Mouse (Mus musculus): Measurements from ENCODE around the gene Cerkl. TPM values are rescaled to one million over a fixed set of nuclear protein-coding genes. Genes with fewer than 3 reads are reported as not detected.

Gene Cerkl
- polyA plus RNA-seq, 1 experiment from 2014 or later = 1.4 TPM

DNA sequence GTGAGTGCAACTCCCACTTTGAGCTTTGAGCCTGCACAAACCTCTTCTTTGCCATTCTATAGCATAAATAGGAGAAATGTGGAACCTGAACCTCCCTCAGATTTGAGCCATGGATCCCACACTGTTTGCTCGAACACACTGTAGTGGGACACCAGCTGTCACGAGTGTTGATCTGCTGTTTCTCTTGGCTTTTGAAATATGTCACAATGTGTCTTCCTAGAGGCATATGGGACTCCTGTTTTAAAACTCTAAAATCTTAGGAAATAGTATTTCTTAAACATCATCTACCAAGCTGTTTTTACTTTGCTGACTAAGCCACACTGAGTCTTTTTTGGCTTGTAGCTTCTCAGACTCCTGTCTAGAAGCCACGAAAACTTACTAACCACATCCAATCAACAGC, 98.8 kb downstream of the Cerkl start:
- Histone ChIP-seq H3K9ac (replicated peaks; ENCODE audit: low read depth, low read length) (no peak overlapping the region), H3K4me3 (ENCODE audit: low read depth, low read length) (no peak overlapping the region), H3K4me1 (ENCODE audit: control insufficient read depth, insufficient read depth, low read length) (no peaks in the 10 kb centered on the region), H3K27ac (ENCODE audit: low read depth, low read length) (no peak overlapping the region), H3K9me3 (ENCODE audit: control insufficient read depth, low read length) (no peaks in the 10 kb centered on the region), H3K4me2 (ENCODE audit: low read depth, low read length) (no peak overlapping the region), H3K36me3 (ENCODE audit: control insufficient read depth, insufficient read depth, low read length) (no peaks in the 10 kb centered on the region), H3K27me3 (ENCODE audit: control insufficient read depth, insufficient read depth, low read length) (no peaks in the 10 kb centered on the region)
- WGBS = 94% methylated on average over 3 of the region's 3 CpGs
- ATAC-seq (ENCODE audit: low read depth) = no peak

DNA sequence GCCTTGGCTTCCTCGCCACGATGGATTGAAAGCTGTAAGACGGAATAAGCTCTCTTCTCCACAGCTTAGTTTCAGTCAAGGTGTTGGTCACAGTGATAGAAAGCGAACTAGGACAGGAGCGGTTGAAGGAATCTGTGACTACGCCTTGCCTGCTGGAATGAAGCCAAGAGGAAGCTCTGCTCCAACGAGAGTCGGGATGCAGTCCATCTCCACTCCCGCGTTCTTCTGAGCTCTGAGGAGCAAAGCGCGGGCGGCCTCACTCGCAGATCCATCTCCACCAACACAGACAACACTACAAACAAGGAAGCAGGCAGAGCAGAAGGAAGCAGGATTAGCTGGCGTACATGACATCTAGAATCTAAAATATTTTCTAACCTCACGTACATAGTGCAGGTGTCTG, 101.8 kb downstream of the Cerkl start:
- Histone ChIP-seq H3K4me3 (ENCODE audit: low read depth, low read length) (no peak overlapping the region), H3K27me3 (ENCODE audit: control insufficient read depth, insufficient read depth, low read length) (no peaks in the 10 kb centered on the region), H3K9ac (replicated peaks; ENCODE audit: low read depth, low read length) (no peak overlapping the region), H3K4me1 (ENCODE audit: control insufficient read depth, insufficient read depth, low read length) (0 out of 2 replicates have a peak, but pooled peaks cover 4% of the 10 kb centered on the region), H3K36me3 (ENCODE audit: control insufficient read depth, insufficient read depth, low read length) (no peaks in the 10 kb centered on the region), H3K27ac (ENCODE audit: low read depth, low read length) (no peak overlapping the region), H3K4me2 (ENCODE audit: low read depth, low read length) (no peak overlapping the region), H3K9me3 (ENCODE audit: control insufficient read depth, low read length) (no peaks in the 10 kb centered on the region)
- ATAC-seq (ENCODE audit: low read depth) = no peak
- 94% methylated on average over 16 of the region's 16 CpGs for WGBS

DNA sequence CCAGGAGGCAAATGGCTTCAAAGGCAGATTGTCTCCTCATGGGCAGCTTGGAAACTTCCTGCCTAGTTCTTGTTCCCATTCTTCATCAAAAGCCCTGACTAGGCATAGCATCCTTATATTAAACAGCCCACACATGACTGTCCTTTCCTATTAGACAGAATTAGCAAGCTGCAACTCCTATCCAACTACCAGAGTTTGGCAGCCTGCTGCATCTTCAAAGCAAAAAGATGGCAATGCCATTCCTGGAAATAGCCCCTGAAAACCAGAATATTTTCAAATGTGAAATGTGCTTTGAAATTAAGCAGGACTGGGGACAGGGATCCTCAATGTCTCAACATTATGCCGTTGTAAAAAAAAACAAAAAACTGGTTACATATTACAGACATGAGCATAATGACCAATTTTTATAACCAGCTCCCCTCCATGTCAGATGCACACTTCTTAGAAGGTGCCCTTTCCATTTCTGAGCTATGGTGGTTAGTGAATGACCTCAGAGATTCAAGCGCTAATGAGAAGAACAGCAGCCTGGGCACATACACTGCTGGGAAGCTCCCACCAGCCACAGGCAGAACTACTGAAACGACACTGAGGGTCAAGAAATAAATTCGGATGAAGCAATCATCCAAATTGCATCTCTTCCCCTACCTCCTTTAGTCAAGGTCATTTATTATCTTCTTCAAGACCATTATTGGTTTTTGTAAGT, 104.3 kb downstream of the Cerkl start:
- Histone ChIP-seq H3K27me3 (ENCODE audit: control insufficient read depth, insufficient read depth, low read length) (no peaks in the 10 kb centered on the region), H3K4me3 (ENCODE audit: low read depth, low read length) (no peak overlapping the region), H3K9ac (replicated peaks; ENCODE audit: low read depth, low read length) (no peak overlapping the region), H3K4me1 (ENCODE audit: control insufficient read depth, insufficient read depth, low read length) (0 out of 2 replicates have a peak, but pooled peaks cover 4% of the 10 kb centered on the region), H3K27ac (ENCODE audit: low read depth, low read length) (no peak overlapping the region), H3K4me2 (ENCODE audit: low read depth, low read length) (no peak overlapping the region), H3K9me3 (ENCODE audit: control insufficient read depth, low read length) (no peaks in the 10 kb centered on the region), H3K36me3 (ENCODE audit: control insufficient read depth, insufficient read depth, low read length) (no peaks in the 10 kb centered on the region)
- WGBS = 71% methylated on average over 4 of the region's 4 CpGs
- 0 out of 2 replicates have a peak, but pooled peaks have one; percentile 10 for ATAC-seq (ENCODE audit: low read depth)

DNA sequence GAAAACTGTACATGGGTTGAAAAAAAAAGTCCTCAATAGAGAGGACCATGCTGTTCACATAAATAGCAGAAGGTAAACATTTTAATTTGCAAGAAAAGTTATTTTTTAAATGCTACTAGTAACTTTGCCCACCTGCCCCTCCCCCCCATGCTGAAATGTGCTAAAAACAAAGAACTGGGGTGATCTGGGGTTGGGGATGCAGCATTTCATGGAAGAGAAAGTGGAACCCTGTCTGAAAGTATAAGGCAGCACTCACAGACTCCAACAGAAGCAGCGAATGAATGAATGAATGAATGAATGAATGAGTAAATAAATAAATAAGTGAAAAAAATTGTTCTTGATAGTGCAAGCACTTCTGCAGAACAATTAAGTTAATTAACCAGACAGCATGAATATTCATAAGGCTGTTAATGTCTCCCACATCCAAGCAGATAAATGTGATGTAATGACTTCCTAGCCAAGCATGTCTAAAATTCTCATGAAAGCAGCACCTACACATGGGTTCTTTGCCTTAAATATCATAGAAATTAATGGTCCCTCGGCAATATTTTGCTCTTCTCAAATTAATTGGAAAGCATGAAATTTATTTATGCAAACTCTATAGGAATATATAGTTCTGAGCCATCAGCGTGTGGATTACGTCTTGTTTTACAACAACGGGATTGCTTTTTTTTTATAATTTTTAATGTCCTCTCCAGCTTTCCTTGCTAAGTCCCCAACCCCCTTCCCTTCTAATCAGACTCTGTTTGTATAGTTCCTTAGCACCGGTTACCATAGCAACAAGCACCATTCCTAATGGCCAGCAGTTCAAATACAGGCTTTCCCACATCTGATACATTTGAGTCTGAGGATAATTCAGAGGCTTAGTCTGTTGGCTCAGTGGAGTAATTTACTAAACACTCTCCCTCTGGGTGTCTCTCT, 105.1 kb downstream of the Cerkl start:
- Histone ChIP-seq H3K4me1 (ENCODE audit: control insufficient read depth, insufficient read depth, low read length) (0 out of 2 replicates have a peak, but pooled peaks cover 4% of the 10 kb centered on the region), H3K9ac (replicated peaks; ENCODE audit: low read depth, low read length) (no peak overlapping the region), H3K4me3 (ENCODE audit: low read depth, low read length) (no peak overlapping the region), H3K36me3 (ENCODE audit: control insufficient read depth, insufficient read depth, low read length) (no peaks in the 10 kb centered on the region), H3K4me2 (ENCODE audit: low read depth, low read length) (no peak overlapping the region), H3K27me3 (ENCODE audit: control insufficient read depth, insufficient read depth, low read length) (no peaks in the 10 kb centered on the region), H3K9me3 (ENCODE audit: control insufficient read depth, low read length) (no peaks in the 10 kb centered on the region), H3K27ac (ENCODE audit: low read depth, low read length) (no peak overlapping the region)
- peak; percentile 92 for ATAC-seq (ENCODE audit: low read depth)
- WGBS = 46% methylated on average over 6 of the region's 6 CpGs

DNA sequence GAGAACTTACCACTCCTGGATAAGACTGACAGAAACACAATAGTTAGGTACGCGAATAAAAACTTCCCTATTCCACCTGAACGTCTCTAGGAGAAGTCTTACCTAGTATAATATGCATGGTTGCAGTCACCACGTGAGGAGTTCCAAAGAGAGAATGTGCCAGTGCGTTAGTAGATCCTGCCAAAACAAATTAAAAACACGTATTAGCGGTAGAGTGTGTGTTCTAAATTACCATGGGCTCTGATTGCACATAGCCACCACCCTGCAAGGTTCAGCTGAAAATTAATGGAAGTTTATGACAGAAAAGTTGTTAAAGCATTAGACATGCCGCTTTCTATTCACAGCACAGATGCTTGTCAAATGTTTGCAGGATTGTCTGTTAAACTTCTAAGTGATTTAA, 113.5 kb downstream of the Cerkl start:
- Histone ChIP-seq H3K27ac (ENCODE audit: low read depth, low read length) (no peak overlapping the region), H3K36me3 (ENCODE audit: control insufficient read depth, insufficient read depth, low read length) (no peaks in the 10 kb centered on the region), H3K9ac (replicated peaks; ENCODE audit: low read depth, low read length) (no peak overlapping the region), H3K27me3 (ENCODE audit: control insufficient read depth, insufficient read depth, low read length) (no peaks in the 10 kb centered on the region), H3K9me3 (ENCODE audit: control insufficient read depth, low read length) (no peaks in the 10 kb centered on the region), H3K4me2 (ENCODE audit: low read depth, low read length) (no peak overlapping the region), H3K4me3 (ENCODE audit: low read depth, low read length) (no peak overlapping the region), H3K4me1 (ENCODE audit: control insufficient read depth, insufficient read depth, low read length) (no peaks in the 10 kb centered on the region)
- 86% methylated on average over 8 of the region's 8 CpGs for WGBS
- ATAC-seq (ENCODE audit: low read depth) = no peak

DNA sequence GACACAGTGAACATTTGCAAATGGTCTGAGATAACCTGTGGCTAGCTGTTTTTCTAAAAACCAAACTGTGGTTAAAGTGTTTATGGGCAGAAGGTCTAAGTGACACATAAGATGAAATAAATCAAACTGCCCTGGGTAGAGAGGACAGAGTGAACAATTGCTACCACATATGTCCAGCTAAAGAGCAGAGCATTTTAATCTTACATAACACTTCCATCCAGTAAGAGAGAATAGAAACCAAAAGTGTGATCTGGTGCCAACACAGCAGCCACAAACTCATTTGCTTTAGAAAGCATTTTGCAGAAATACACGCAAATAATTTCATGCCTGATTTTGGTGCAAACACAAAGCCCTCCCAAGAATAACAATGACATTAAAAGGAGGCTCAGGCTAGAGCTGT, 117.6 kb downstream of the Cerkl start:
- no peak overlapping the region for H3K4me3 ChIP-seq (ENCODE audit: low read depth, low read length)
- H3K4me2 ChIP-seq (ENCODE audit: low read depth, low read length) = no peak overlapping the region
- no peak for ATAC-seq (ENCODE audit: low read depth)
- H3K9ac ChIP-seq (replicated peaks; ENCODE audit: low read depth, low read length) = no peak overlapping the region
- no peaks in the 10 kb centered on the region for H3K4me1 ChIP-seq (ENCODE audit: control insufficient read depth, insufficient read depth, low read length)
- no peaks in the 10 kb centered on the region for H3K9me3 ChIP-seq (ENCODE audit: control insufficient read depth, low read length)
- H3K36me3 ChIP-seq (ENCODE audit: control insufficient read depth, insufficient read depth, low read length) = no peaks in the 10 kb centered on the region
- no peaks in the 10 kb centered on the region for H3K27me3 ChIP-seq (ENCODE audit: control insufficient read depth, insufficient read depth, low read length)
- H3K27ac ChIP-seq (ENCODE audit: low read depth, low read length) = no peak overlapping the region
- WGBS = 64% methylated on average over 1 of the region's 1 CpGs

DNA sequence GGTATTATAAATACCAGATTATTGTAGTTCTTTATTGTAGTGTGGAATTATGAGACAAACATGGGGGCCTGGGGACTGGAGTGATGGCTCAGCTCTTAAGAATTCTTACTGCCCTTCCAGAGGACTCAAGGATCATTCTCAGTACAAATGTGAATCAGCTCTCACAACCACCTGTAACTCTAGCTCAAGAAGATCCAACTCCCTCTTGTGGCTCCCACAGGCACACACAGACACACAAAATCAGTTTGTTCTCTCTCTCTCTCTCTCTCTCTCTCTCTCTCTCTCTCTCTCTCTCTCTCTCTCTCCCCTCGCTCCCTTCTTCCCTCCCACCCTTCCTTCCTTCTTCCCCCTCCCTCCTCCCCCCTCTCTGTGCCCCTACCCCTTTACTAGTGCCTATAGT, 120.4 kb downstream of the Cerkl start:
- ATAC-seq (ENCODE audit: low read depth) = no peak
- Histone ChIP-seq H3K27me3 (ENCODE audit: control insufficient read depth, insufficient read depth, low read length) (no peaks in the 10 kb centered on the region), H3K4me1 (ENCODE audit: control insufficient read depth, insufficient read depth, low read length) (no peaks in the 10 kb centered on the region), H3K4me3 (ENCODE audit: low read depth, low read length) (no peak overlapping the region), H3K9ac (replicated peaks; ENCODE audit: low read depth, low read length) (no peak overlapping the region), H3K9me3 (ENCODE audit: control insufficient read depth, low read length) (no peaks in the 10 kb centered on the region), H3K27ac (ENCODE audit: low read depth, low read length) (no peak overlapping the region), H3K4me2 (ENCODE audit: low read depth, low read length) (no peak overlapping the region), H3K36me3 (ENCODE audit: control insufficient read depth, insufficient read depth, low read length) (no peaks in the 10 kb centered on the region)
- 86% methylated on average over 1 of the region's 1 CpGs for whole genome bisulfite sequencing

DNA sequence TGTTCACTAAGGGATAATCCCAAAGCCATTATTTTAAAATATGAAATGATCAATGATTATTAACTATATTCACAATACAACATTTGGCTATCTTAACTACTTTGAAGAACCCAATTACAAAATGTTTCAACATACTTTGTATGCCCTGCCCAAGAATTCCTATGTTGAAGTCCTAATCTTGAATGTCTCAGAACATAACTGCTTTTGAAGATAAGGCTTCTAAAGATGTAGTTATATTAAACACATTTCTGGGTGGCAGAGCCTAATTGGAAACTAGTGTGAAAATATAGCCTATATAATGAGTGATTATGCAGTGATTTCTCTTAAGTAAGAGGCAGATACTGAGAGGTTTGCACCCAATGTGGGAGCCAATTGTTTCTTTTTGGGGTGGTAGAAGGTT, 121.9 kb downstream of the Cerkl start:
- H3K4me3 ChIP-seq (ENCODE audit: low read depth, low read length) = no peak overlapping the region
- no peak for ATAC-seq (ENCODE audit: low read depth)
- H3K4me2 ChIP-seq (ENCODE audit: low read depth, low read length) = no peak overlapping the region
- no peaks in the 10 kb centered on the region for H3K9me3 ChIP-seq (ENCODE audit: control insufficient read depth, low read length)
- no peaks in the 10 kb centered on the region for H3K36me3 ChIP-seq (ENCODE audit: control insufficient read depth, insufficient read depth, low read length)
- H3K4me1 ChIP-seq (ENCODE audit: control insufficient read depth, insufficient read depth, low read length) = no peaks in the 10 kb centered on the region
- no peak overlapping the region for H3K9ac ChIP-seq (replicated peaks; ENCODE audit: low read depth, low read length)
- no peak overlapping the region for H3K27ac ChIP-seq (ENCODE audit: low read depth, low read length)
- no peaks in the 10 kb centered on the region for H3K27me3 ChIP-seq (ENCODE audit: control insufficient read depth, insufficient read depth, low read length)

DNA sequence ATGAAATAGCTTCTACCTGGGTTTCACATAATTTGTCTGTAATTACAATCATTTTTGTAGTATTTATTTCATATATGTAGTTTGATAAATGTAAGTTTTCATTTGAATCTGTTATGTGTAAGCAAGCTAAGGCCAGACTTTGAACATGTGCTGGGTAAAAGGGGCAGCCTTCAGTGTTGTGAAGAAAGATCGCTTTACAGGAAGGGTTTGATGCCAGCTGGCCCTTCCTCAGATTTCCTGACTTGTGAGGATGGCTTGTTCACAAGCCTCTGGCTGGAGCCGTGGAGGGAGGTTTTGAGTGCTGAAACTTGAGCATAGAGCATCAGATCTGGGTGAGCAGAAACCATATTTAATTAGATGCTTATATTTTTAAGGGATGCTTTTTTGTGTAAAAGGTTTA, 128.5 kb downstream of the Cerkl start:
- no peak overlapping the region for H3K27ac ChIP-seq (ENCODE audit: low read depth, low read length)
- no peak overlapping the region for H3K9ac ChIP-seq (replicated peaks; ENCODE audit: low read depth, low read length)
- H3K4me3 ChIP-seq (ENCODE audit: low read depth, low read length) = no peak overlapping the region
- H3K4me1 ChIP-seq (ENCODE audit: control insufficient read depth, insufficient read depth, low read length) = no peaks in the 10 kb centered on the region
- ATAC-seq (ENCODE audit: low read depth) = no peak
- H3K4me2 ChIP-seq (ENCODE audit: low read depth, low read length) = no peak overlapping the region
- 70% methylated on average over 2 of the region's 2 CpGs for WGBS
- H3K36me3 ChIP-seq (ENCODE audit: control insufficient read depth, insufficient read depth, low read length) = no peaks in the 10 kb centered on the region
- no peaks in the 10 kb centered on the region for H3K27me3 ChIP-seq (ENCODE audit: control insufficient read depth, insufficient read depth, low read length)
- no peaks in the 10 kb centered on the region for H3K9me3 ChIP-seq (ENCODE audit: control insufficient read depth, low read length)

Measured in neural tube, embryonic 14.5 days (tissue).